Mouse (Mus musculus) ES-E14 (cell line): ENCODE results near the gene Mettl24.

Experiments used
- CHD2 ChIP-seq: IDR thresholded peaks from 2 replicates; pipeline ENCODE4 v1.6.1; 2014; ENCODE audit warnings: mild to moderate bottlenecking, low read depth, low read length, inconsistent platforms
- HCFC1 ChIP-seq: IDR thresholded peaks from 2 replicates; pipeline ENCODE4 v1.6.1; 2012; ENCODE audit warnings: low read length, inconsistent platforms, borderline replicate concordance; ENCODE audit not compliant: insufficient read depth
- MAFK ChIP-seq: IDR thresholded peaks from 2 replicates; pipeline ENCODE4 v1.6.1; 2014; ENCODE audit warnings: mild to moderate bottlenecking, low read depth, low read length, inconsistent platforms; ENCODE audit not compliant: insufficient read depth
- ZC3H11A ChIP-seq: IDR thresholded peaks from 2 replicates; pipeline ENCODE4 v1.6.1; 2012; ENCODE audit warnings: low read depth, mild to moderate bottlenecking, inconsistent platforms, low read length, borderline replicate concordance
- ZNF384 ChIP-seq: IDR thresholded peaks from 2 replicates; pipeline ENCODE4 v1.6.1; 2012; ENCODE audit warnings: low read depth, low read length, inconsistent platforms

DNA sequence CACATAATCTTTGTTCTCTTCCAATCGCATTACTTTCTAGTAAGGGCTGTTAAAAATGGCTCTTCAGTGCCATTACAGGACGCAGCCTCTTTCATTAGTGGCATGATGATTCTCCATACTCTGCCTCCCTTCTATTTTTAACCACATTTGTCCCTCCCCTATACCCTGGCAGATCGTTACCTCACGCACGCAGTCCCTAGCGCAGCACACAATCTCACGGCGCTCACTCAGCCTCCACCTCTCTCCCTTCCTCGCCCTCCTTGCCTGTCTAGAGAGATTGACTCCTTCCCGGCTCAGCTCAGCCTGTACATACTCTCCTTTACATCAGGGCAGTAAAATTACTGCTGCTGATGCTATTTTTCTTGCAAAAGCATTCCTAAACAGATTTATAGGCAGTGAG is 161.5 kb downstream of the Mettl24 start:
- TF ChIP-seq HCFC1 = no peak
- TF ChIP-seq CHD2 = no peak
- no peak for TF ChIP-seq ZNF384
- no peak for TF ChIP-seq MAFK
- TF ChIP-seq ZC3H11A = no peak
